Mouse (Mus musculus): ENCODE measurements around the gene Tcp10c.
"Not testable (repeated sequence)": the region's sequence is repeated elsewhere in the genome, so short reads cannot be mapped to it uniquely, and the experiment has no call there.

DNA sequence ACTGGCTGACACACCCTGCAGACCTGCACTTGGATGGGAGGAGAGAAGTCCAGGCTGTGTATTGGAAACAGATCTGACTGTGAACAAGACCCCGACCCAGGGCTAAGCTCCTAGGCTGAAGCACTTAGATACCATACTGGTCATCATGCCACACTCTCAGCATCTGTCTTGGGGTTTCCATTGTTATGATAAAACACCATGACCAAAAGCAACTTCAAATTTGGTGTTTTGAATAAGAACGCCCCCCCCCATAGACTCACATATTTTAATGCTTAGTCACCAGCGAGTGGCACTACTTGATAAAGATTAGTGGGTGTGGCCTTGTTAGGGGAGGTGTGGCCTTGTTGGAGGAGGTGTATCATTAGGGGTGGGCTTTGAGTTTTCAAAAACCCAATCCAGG is 51.7 kb downstream of the Tcp10c start:
- not testable (repeated sequence) for TF ChIP-seq EP300 (optimal IDR thresholded peaks at IDR 0.05); CTCF (IDR thresholded peaks at IDR 0.05; ENCODE audit: low read depth)
